Mouse (Mus musculus): Measurements from ENCODE around the gene Gm21830. TPM values are rescaled to one million over a fixed set of nuclear protein-coding genes. Genes with fewer than 3 reads are reported as not detected.

Gene Gm21830
- polyA plus RNA-seq (2015; fragmentation: Nextera tagmentation; extraction: Ambion mirVana) = not detected in 2 replicates

GRCm38 (mm10) chr2:67413425-67413824 is at the start of gene Gm21830:
Gene Gm21830, plus strand, starts transcription at chr2:67413725.

GRCm38 (mm10) chr2:67433081-67433480 is 19.6 kb downstream of the Gm21830 start, which contains the start of gene Gm26727:
Gene Gm26727, minus strand, starts transcription at chr2:67433181.

GRCm38 (mm10) chr2:67445780-67446179 is 32.3 kb downstream of the Gm21830 start, which contains the start of gene Xirp2:
Gene Xirp2, plus strand, starts transcription at chr2:67446002.

Other genes starting within 250 kb of the Gm21830 start
- not detected in 2 replicates for gene Gm26727, start 19.5 kb downstream of the Gm21830 start, polyA plus RNA-seq (2015; fragmentation: Nextera tagmentation; extraction: Ambion mirVana)
- 6.0 and 8.3 TPM in 2 replicates for gene Xirp2, start 32.3 kb downstream of the Gm21830 start, polyA plus RNA-seq (2015; fragmentation: Nextera tagmentation; extraction: Ambion mirVana)
- gene B3galt1, start 152.1 kb downstream of the Gm21830 start, polyA plus RNA-seq (2015; fragmentation: Nextera tagmentation; extraction: Ambion mirVana) = 1.5 and 1.7 TPM in 2 replicates

All from skeletal muscle tissue, postnatal 0 days (tissue).